Mouse (Mus musculus) neural tube, embryonic 13.5 days (tissue): ENCODE results near the gene Hnrnpdl. TPM values are rescaled to one million over a fixed set of nuclear protein-coding genes. Genes with fewer than 3 reads are reported as not detected.

ENCODE experiments used
- ATAC-seq: fragments of 200-750 bp; cut with Nextera tagmentation; 2 replicates; pipeline ENCODE4 v1.8.0; 2017; ENCODE audit warnings: low read depth, mild to moderate bottlenecking, moderate TSS enrichment, moderate library complexity
- H3K27ac ChIP-seq: fragments of 300-500 bp; sonication (generic); replicated peaks from 2 replicates; pipeline ENCODE4 v1.5.1; 2015; ENCODE audit warnings: moderate library complexity, mild to moderate bottlenecking, inconsistent platforms
- H3K27me3 ChIP-seq: fragments of 300-500 bp; sonication (generic); 2 replicates; pipeline ENCODE4 v1.6.1; 2015; ENCODE audit warnings: mild to moderate bottlenecking, inconsistent platforms
- H3K36me3 ChIP-seq: fragments of 300-500 bp; sonication (generic); 2 replicates; pipeline ENCODE4 v1.6.1; 2015; ENCODE audit warnings: mild to moderate bottlenecking, inconsistent platforms
- H3K4me1 ChIP-seq: fragments of 300-500 bp; sonication (generic); replicated peaks from 2 replicates; pipeline ENCODE4 v1.6.1; 2015; ENCODE audit warnings: inconsistent platforms
- H3K4me2 ChIP-seq: fragments of 300-500 bp; sonication (generic); 2 replicates; pipeline ENCODE4 v1.6.1; 2015; ENCODE audit warnings: inconsistent platforms, mild to moderate bottlenecking, moderate library complexity
- H3K4me3 ChIP-seq: fragments of 300-500 bp; sonication (generic); 2 replicates; pipeline ENCODE4 v1.5.1; 2015; ENCODE audit warnings: mild to moderate bottlenecking, inconsistent platforms
- H3K9ac ChIP-seq: fragments of 300-500 bp; sonication (generic); 2 replicates; pipeline ENCODE4 v1.6.1; 2015; ENCODE audit warnings: moderate library complexity, mild to moderate bottlenecking, inconsistent platforms
- H3K9me3 ChIP-seq: fragments of 300-500 bp; sonication (generic); 2 replicates; pipeline ENCODE4 v1.6.1; 2016; ENCODE audit warnings: inconsistent platforms
- WGBS: fragments of 180-500 bp; shearing (Covaris S2); methylation state at CpG from one replicate; pipeline ENCODE4 v1.1.7; 2015; 5-methylcytosine and 5-hydroxymethylcytosine counted together
- polyA plus RNA-seq: library from polyadenylated mRNA; unstranded; fragments of >200 nt; fragmentation: Nextera tagmentation; extraction: Ambion mirVana; gene quantifications from 2 replicates; pipeline ENCODE4 v1.2.1, GENCODE M21; 2015

Hnrnpdl gene
- polyA plus RNA-seq, 1 experiment from 2014 or later = 211 TPM

DNA sequence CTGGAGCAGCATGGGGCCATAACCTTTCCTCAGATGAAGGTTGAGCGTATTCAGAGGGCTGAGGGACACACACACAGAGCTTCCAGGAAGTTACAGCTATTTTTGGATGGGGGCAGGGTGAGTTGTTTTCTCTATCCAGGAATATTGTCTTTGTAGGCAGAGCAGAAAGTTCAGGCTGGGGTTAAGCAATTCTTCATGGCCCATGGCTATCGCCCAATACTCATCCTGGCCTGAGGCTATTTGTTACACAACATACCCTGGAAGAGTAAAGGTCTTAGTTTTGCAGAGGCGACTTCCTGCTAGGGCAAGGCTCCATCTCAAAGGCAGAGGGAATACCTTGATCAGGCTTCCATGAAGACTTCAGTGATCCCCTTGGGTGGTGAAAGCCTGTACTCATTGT, 45.3 kb downstream of the Hnrnpdl start:
- Histone ChIP-seq H3K27me3 (no peaks in the 10 kb centered on the region), H3K9me3 (0 out of 2 replicates have a peak, but pooled peaks cover 5% of the 10 kb centered on the region)
- WGBS = 82% methylated on average over 3 of the region's 3 CpGs

More for the DNA sequence above, 45.3 kb downstream of the Hnrnpdl start:
- ATAC-seq = no peak
- no peak overlapping the region for H3K4me3 ChIP-seq
- no peaks in the 10 kb centered on the region for H3K36me3 ChIP-seq
- H3K4me1 ChIP-seq = no peaks in the 10 kb centered on the region
- H3K27ac ChIP-seq = no peak overlapping the region
- H3K9ac ChIP-seq = no peak overlapping the region
- H3K4me2 ChIP-seq = no peak overlapping the region

Other genes with a start within 250 kb of the Hnrnpdl start
- gene Vamp9, start 133.4 kb downstream of the Hnrnpdl start, polyA plus RNA-seq = 0.40 and 0.69 TPM in 2 replicates
- 202 and 252 TPM in 2 replicates for gene Hnrnpd, start 60.7 kb downstream of the Hnrnpdl start, polyA plus RNA-seq
- 3.5 TPM in 2 replicates for gene 4930524J08Rik, start 60.6 kb downstream of the Hnrnpdl start, polyA plus RNA-seq
- 38.9 and 42.9 TPM in 2 replicates for gene Enoph1, start 321 bp upstream of the Hnrnpdl start, polyA plus RNA-seq
- 14.6 and 17.4 TPM in 2 replicates for gene Tmem150c, start 120.1 kb upstream of the Hnrnpdl start, polyA plus RNA-seq